Mouse (Mus musculus) gastrocnemius, postnatal 36 days (tissue): ENCODE measurements around the gene Tmem151b. TPM values are rescaled to one million over a fixed set of nuclear protein-coding genes. Genes with fewer than 3 reads are reported as not detected.

Source experiments
- DNase-seq, 2 experiments: peaks; one replicate each; pipeline ENCODE4 v3.0.0; 2022
- intact Hi-C: fragments of 180-260 bp; cut with DNase I; formaldehyde crosslinking; loops from one replicate; pipeline ENCODE4 v1.15.1; 2025
- total RNA-seq, 2 experiments: library from RNA; stranded (reverse); gene quantifications; 2 replicates each; pipeline ENCODE4 v1.2.3; 2021

Gene Tmem151b
- total RNA-seq, 2 experiments from 2014 or later, result 0.13 TPM; not detected in 1

- DNase-seq, result peak; percentile 78 to 83
- intact Hi-C loops, result loop anchor here (1.0 to 5.0 kb wide), 2 partner anchors 44 to 132 kb away; no protein-coding TSS in a partner anchor
Measured at GRCm38 (mm10) chr17:45584939-45585678, 35.6 kb upstream of the Tmem151b start.

- DNase-seq, result peak; percentile 82 to 89
- intact Hi-C loops, result loop anchor here (5.0 kb wide), 1 partner anchor 133 kb away; no protein-coding TSS in a partner anchor
Measured at GRCm38 (mm10) chr17:45584096-45584896, 34.8 kb upstream of the Tmem151b start.

DNA sequence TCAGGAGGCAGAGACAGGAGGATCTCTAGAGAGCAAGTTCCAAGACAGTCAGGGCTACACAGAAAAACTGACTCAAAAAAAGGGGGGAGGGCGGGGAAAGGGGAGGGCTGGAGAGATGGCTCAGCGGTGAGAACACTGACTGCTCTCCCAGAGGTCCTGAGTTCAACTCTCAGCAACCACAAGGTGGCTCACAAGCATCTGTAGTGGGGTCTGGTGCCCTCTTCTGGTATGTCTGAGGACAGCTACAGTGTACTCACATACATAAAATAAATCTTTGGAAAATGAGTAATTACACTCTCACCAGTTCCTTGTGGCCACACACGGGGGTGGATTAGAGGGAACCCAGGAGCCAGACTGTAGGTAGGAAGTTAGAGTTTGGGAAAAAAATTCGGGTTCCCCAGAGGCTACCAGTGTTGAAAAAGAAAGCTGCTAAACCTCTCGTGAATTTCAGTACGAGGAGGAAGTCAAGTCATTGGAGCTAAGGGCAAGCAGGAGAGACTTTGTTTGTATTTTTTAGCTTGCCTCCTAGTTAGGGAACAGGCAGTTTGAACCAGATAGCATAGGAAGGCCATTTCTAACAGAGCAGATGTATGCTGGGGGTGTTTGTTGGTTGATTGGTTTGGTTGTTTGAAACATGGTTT, 33.4 kb upstream of the Tmem151b start:
- no peak for DNase-seq
- intact Hi-C loops, result loop anchor here (2.0 to 5.0 kb wide), 2 partner anchors 60 to 134 kb away; no protein-coding TSS in a partner anchor

- DNase-seq, result no peak
- intact Hi-C loops, result loop anchor here (2.0 to 5.0 kb wide), 2 partner anchors 61 to 135 kb away; no protein-coding TSS in a partner anchor
Measured at GRCm38 (mm10) chr17:45582188-45582587, 32.7 kb upstream of the Tmem151b start.

DNA sequence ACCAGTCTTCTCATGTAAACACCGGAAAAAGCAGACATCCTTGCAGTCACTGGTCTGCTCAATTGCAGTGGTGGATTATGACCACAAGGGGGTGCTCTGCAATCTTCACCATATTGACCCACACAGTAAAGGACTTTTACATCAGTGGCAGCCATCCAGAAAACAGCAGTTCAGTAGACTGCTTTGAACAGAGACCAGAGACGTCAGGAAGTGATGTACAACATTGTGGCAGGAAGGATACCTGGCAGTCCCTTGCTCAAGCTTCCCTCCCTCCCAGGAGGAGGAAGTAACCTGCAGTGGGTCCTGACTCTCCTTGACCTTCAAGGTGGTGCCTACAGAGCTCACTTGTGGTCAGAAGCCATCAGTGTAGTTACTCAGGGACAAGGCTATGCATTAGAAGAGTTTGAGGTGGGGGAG, 32.1 kb upstream of the Tmem151b start:
- peak in 1 of 2 experiments; percentile 61 for DNase-seq
- intact Hi-C loops, result loop anchor here (5.0 kb wide), 1 partner anchor 136 kb away; no protein-coding TSS in a partner anchor

DNA sequence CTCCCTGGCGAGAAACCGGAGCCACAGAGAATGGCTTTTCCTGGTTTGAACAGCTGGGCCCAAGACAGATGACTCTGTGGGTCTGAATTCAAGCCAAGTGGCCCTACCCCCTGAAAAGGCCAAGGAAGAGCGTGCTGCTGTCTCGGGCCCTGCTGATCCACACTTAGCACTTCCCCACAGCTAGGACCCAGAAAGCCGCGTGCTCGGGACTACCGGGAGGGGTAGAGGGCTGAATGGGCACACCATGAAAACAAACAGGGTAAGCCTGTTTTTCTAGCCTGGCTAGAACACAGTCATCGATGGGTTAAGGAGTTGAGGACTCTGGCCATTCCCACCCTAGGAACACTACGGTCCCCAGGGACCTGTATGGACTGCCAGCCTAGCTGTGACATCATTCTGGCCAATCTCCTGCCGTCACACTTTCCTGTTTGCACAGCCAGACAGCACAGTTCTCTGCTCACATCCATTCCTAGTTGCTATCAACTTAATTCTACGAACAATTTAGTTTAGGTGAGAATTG, 31.5 kb upstream of the Tmem151b start:
- intact Hi-C loops, result loop anchor here (5.0 kb wide), 1 partner anchor 136 kb away; no protein-coding TSS in a partner anchor
- no peak for DNase-seq

DNA sequence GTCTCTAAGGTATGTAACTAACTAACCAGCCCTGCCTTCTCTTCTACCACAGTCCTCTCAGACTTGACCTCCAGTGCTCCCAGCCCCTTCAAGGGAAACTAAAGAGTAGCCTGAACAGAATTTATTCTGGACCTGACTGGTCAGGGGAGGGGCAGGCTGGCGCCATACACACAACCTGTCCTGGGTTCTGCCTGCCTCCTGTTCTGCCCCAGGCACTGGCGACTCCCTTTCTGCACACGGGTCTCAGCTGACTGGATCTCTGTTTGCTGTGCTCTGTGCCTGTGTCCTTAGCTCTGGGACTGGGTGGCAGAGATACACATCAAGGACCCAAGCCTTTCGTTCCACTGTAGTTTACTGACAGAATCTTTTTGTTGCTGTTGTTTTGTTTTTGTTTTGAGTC, 30.1 kb upstream of the Tmem151b start:
- no peak for DNase-seq

DNA sequence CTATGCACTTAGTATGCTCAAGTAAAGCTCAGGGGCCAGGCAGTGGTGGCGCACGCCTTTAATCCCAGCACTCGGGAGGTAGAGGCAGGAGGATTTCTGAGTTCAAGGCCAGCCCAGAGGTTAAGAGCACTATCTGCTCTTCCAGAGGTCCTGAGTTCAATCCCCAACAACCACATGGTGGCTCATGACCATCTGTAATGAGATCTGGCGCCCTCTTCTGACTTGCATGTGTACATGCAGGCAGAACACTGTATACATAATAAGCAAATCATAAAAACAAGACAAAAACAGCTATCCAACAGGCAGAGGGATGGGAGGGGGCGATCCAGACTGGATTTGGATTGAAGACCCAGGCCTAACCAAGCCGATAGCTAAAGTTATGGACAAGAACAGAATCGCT, 29.4 kb upstream of the Tmem151b start:
- intact Hi-C loops, result no loop called here
- no peak for DNase-seq

More for the DNA sequence above, 30.1 kb upstream of the Tmem151b start:
- intact Hi-C loops, result no loop called here

- intact Hi-C loops, result no loop called here
- no peak for DNase-seq
Measured at GRCm38 (mm10) chr17:45578242-45578641, 28.8 kb upstream of the Tmem151b start.

- no peak for DNase-seq
- intact Hi-C loops, result no loop called here
Measured at GRCm38 (mm10) chr17:45575123-45575897, 25.8 kb upstream of the Tmem151b start.

DNA sequence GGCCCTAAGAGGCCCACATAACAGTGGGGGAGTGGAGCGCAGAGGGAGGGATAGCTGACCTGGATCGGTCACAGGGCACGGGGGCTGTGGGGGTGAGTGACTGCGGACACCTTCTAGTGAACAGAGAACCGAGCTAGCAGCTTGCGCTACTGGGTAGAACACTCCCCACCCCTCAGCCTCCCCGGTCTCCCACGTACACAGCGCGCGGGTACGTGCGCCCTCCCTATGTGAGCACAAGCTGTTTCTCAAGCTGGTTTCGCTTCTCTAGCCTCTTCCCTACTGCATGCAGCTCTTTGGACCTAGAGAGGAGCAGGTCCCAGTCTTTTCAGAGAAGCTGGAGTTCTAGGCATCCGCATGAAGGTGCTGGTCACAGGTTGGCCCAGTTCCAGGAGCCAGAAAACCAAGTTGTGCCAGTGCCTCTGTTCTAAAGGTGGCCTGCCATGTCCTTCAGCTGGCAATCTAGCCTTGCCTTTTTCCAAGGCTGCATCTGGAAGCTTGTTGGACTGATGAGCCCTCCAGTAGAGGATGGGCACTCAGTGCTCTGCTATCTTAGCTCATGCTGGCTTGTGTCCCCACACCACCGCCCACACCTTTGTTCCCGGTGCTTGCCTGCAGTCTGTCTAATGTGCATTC, 24.8 kb upstream of the Tmem151b start:
- intact Hi-C loops, result no loop called here
- peak; percentile 47 to 70 for DNase-seq

DNA sequence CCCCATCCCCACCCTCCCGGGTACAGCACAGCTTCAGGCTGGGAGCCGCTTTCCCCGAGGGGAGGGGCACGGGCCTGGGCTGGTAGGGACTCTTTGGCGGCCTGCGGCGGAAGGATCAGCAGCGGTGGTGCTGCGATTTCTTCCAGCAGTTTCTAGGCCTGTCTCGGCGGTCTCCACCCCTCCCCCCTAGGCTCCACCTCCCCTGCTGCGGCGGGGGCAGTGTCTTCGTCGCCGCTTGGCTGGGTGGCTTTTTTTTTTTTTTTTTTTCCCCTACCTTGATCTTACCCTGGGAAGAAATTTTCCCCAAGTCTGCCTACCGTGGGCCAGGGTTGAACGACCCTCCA, 24.3 kb upstream of the Tmem151b start:
- intact Hi-C loops, result no loop called here
- peak; percentile 96 to 98 for DNase-seq

GRCm38 (mm10) chr17:45573087-45573779, 23.8 kb upstream of the Tmem151b start, which contains the start of gene Hsp90ab1:
Hsp90ab1 (minus strand) TSS chr17:45573271.
- DNase-seq, result peak; percentile 98
- intact Hi-C loops, result no loop called here

- intact Hi-C loops, result no loop called here
- peak; percentile 62 to 69 for DNase-seq
Measured at GRCm38 (mm10) chr17:45572103-45573086, 22.9 kb upstream of the Tmem151b start.

GRCm38 (mm10) chr17:45569999-45570398, 20.5 kb upstream of the Tmem151b start:
- no peak for DNase-seq
- intact Hi-C loops, result no loop called here

GRCm38 (mm10) chr17:45568990-45569389, 19.5 kb upstream of the Tmem151b start:
- intact Hi-C loops, result no loop called here
- DNase-seq, result no peak

DNA sequence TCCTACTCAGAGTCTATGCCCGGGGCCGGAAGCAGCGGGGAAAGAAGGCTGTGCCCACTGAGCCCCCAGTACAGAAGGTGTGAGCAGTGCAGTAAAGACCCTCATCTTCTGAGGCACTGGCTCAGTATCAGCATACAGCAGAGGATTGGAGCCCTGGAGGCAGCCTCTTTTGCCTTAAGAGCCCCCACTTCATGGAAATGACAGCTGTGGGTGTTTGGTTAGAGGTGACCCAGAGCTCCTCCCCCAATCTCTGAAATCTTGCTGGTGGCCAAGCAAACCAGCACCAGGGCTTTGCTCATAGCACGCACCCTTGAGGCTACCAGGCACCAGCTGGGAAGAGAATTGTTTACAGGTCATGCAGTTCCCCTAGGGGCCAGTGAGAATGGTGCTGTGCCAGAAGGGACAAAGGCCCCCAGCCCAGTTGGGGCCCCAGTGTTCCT, 17.7 kb upstream of the Tmem151b start:
- intact Hi-C loops, result no loop called here

More for the DNA sequence above, 17.7 kb upstream of the Tmem151b start:
- DNase-seq, result no peak
